9 mouse cellular contexts compared by ENCODE assay signal in the genomic region with DNA sequence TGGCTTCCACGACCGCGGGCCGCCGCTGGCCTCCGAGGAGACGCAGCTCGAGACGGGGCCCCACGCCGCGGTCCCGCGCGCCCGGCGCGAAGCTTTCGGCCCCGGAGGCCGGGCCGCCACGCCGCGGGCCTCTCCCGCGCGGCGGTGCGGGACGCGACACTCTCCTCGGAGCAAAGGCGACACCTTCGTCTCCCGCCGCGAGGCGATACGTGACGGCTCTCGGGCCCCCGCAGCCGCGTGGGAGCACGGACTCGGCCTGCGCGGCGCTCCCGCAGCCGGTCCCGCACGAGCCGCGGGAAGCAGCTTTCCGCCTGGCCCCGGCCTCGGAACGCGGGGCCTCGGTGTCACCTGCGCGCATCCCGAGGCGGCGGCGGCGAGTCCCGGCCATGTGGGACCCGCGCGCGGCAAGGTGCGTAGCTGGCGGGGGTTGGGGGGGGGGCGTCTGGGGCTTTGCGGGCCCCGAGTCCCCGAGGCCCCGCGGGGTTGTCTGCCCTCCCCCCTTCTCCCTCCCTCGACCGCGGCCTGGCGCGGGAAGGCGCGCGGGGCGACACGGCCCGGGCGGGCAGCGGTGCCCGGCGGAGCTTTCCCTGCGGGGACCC. TPM values are rescaled to one million over a fixed set of nuclear protein-coding genes. Genes with fewer than 3 reads are reported as not detected.
DNase-seq lines count a peak whose midpoint lies in the region; ATAC-seq and TF ChIP-seq lines count a peak whose summit lies in the region.
"Had no signal": no experiment of that assay in that cellular context is flagged by ENCODE, and none has a peak within 500 bp of the region (broad histone marks: within the 10 kb centered on the region; RNA-seq: fewer than 3 reads in every experiment).

No protein-coding gene starts in this region.

- no peak overlapping the region for H3K27ac ChIP-seq in cerebellum, adult 2 months (ENCODE audit: insufficient read depth, low read length)
- H3K27ac ChIP-seq in lung, embryonic 16.5 days (ENCODE audit: low read length), result no peak overlapping the region
- no peak overlapping the region for H3K27ac ChIP-seq in intestine, embryonic 14.5 days (ENCODE audit: low read depth)
- H3K27ac ChIP-seq in neural tube, embryonic 13.5 days (replicated peaks), result no peak overlapping the region

- TF ChIP-seq POLR2A in cerebellum, adult 2 months (IDR thresholded peaks at IDR 0.05; ENCODE audit: borderline replicate concordance, insufficient read depth, low read length), result no peak

- peak overlapping the region; percentile 62 for H3K4me2 ChIP-seq in lung, embryonic 16.5 days (ENCODE audit: low read depth, low read length)
- peak overlapping the region; percentile 57 for H3K4me2 ChIP-seq in intestine, embryonic 14.5 days (ENCODE audit: low read length)
- H3K4me2 ChIP-seq in neural tube, embryonic 13.5 days, result peak overlapping the region; percentile 91

- ATAC-seq in lung, embryonic 16.5 days (ENCODE audit: low read depth), result peak; percentile 20; the same call in 1 of the 2 replicates
- ATAC-seq in intestine, embryonic 14.5 days (replicated peaks; ENCODE audit: low FRiP score, low TSS enrichment, low read depth), result no peak
- peak; percentile 45 for ATAC-seq in neural tube, embryonic 13.5 days (ENCODE audit: low read depth)

- DNase-seq in cerebellum, adult 2 months, result peak in 1 of 2 experiments; percentile 9
- DNase-seq in cerebellum, adult 9-11 months, result no peak
- DNase-seq in lung, postnatal 14 days, result no peak
- DNase-seq in intestine, embryonic 14.5 days (ENCODE audit: low spot score), result no peak
- no peak for DNase-seq in embryo, embryonic 10.5 days (ENCODE audit: low spot score)
- no peak for DNase-seq in gastrocnemius, adult 8-10 months (ENCODE audit: low spot score in 2 of 2)

- 0 out of 2 replicates have a peak, but pooled peaks cover 2% of the 10 kb centered on the region for H3K9me3 ChIP-seq in lung, embryonic 16.5 days (ENCODE audit: control insufficient read depth, low read length)
- H3K9me3 ChIP-seq in intestine, embryonic 14.5 days (ENCODE audit: control insufficient read depth, low read length), result no peaks in the 10 kb centered on the region
- H3K9me3 ChIP-seq in neural tube, embryonic 13.5 days, result peaks cover 3% of the 10 kb centered on the region; the same call in 1 of the 2 replicates

- peaks cover 4% of the 10 kb centered on the region for H3K27me3 ChIP-seq in cerebellum, adult 2 months (ENCODE audit: control insufficient read depth, insufficient read depth, low read length)
- peaks cover 46% of the 10 kb centered on the region for H3K27me3 ChIP-seq in lung, embryonic 16.5 days (ENCODE audit: control insufficient read depth, insufficient read depth, low read depth, low read length)
- H3K27me3 ChIP-seq in intestine, embryonic 14.5 days (replicated peaks; ENCODE audit: control insufficient read depth, insufficient read depth, low read length), result peaks cover 63% of the 10 kb centered on the region
- H3K27me3 ChIP-seq in neural tube, embryonic 13.5 days, result peaks cover 66% of the 10 kb centered on the region

- H3K36me3 ChIP-seq in lung, embryonic 16.5 days (ENCODE audit: control insufficient read depth, insufficient read depth, low read length), result no peaks in the 10 kb centered on the region
- H3K36me3 ChIP-seq in intestine, embryonic 14.5 days (ENCODE audit: control insufficient read depth, insufficient read depth, low read length), result no peaks in the 10 kb centered on the region
- H3K36me3 ChIP-seq in neural tube, embryonic 13.5 days, result no peaks in the 10 kb centered on the region

- WGBS in cerebellum, adult 2 months, result 1% methylated on average over 80 of the region's 98 CpGs
- WGBS in lung, embryonic 16.5 days, result 1% methylated on average over 64 of the region's 98 CpGs
- 3% methylated on average over 53 of the region's 98 CpGs for WGBS in intestine, embryonic 14.5 days
- WGBS in neural tube, embryonic 13.5 days, result 2% methylated on average over 77 of the region's 98 CpGs

- H3K4me1 ChIP-seq in cerebellum, adult 2 months (ENCODE audit: control insufficient read depth, insufficient read depth, low read length), result no peaks in the 10 kb centered on the region
- H3K4me1 ChIP-seq in lung, embryonic 16.5 days (replicated peaks; ENCODE audit: control insufficient read depth, insufficient read depth, low read length), result peaks cover 13% of the 10 kb centered on the region
- no peaks in the 10 kb centered on the region for H3K4me1 ChIP-seq in intestine, embryonic 14.5 days (replicated peaks; ENCODE audit: control insufficient read depth, insufficient read depth, low read length)
- peaks cover 22% of the 10 kb centered on the region for H3K4me1 ChIP-seq in neural tube, embryonic 13.5 days (replicated peaks)

- peak overlapping the region; percentile 57 for H3K4me3 ChIP-seq in cerebellum, adult 2 months (replicated peaks; ENCODE audit: insufficient read depth, low read depth, low read length)
- peak overlapping the region; percentile 52 for H3K4me3 ChIP-seq in lung, embryonic 16.5 days (ENCODE audit: low read length)
- H3K4me3 ChIP-seq in intestine, embryonic 14.5 days (ENCODE audit: low read depth, low read length), result peak overlapping the region; percentile 39
- peak overlapping the region; percentile 58 for H3K4me3 ChIP-seq in neural tube, embryonic 13.5 days

- H3K9ac ChIP-seq in lung, embryonic 16.5 days (ENCODE audit: low read length), result peak overlapping the region; percentile 43
- H3K9ac ChIP-seq in intestine, embryonic 14.5 days (ENCODE audit: low read length), result no peak overlapping the region
- peak overlapping the region; percentile 70 for H3K9ac ChIP-seq in neural tube, embryonic 13.5 days

- no peak for TF ChIP-seq CTCF in cerebellum, adult 2 months (IDR thresholded peaks at IDR 0.05; ENCODE audit: borderline replicate concordance, insufficient read depth, low read depth, low read length)

RNA-seq across cellular contexts. Expression of a gene that starts 0.4 kb away (rescaled TPM):
- 78.8 and 93.4 TPM in 2 replicates for polyA plus RNA-seq in cerebellum, adult 2 months (2012; rRNA removed)
- 0.18 TPM in 2 replicates for polyA plus RNA-seq in lung, embryonic 16.5 days (2015; fragmentation: Nextera tagmentation; extraction: Ambion mirVana)
- 0.08 and 0.12 TPM in 2 replicates for polyA plus RNA-seq in intestine, embryonic 14.5 days (2014; fragmentation: Nextera tagmentation; extraction: Ambion mirVana)
- 1.9 and 2.9 TPM in 2 replicates for polyA plus RNA-seq in neural tube, embryonic 13.5 days (2015; fragmentation: Nextera tagmentation; extraction: Ambion mirVana)
- total RNA-seq in gastrocnemius, adult 8-10 months (2022), result under 1 TPM; 0.03 to 0.19 (median 0.06) TPM
- polyA plus RNA-seq: C2C12 had no signal

RNA-seq across cellular contexts. Expression of a gene that starts 40.2 kb away (rescaled TPM):
- 52.8 and 55.6 TPM in 2 replicates for polyA plus RNA-seq in cerebellum, adult 2 months (2012; rRNA removed)
- 24.2 and 24.4 TPM in 2 replicates for polyA plus RNA-seq in lung, embryonic 16.5 days (2015; fragmentation: Nextera tagmentation; extraction: Ambion mirVana)
- polyA plus RNA-seq in intestine, embryonic 14.5 days (2014; fragmentation: Nextera tagmentation; extraction: Ambion mirVana), result 35.7 and 36.1 TPM in 2 replicates
- polyA plus RNA-seq in neural tube, embryonic 13.5 days (2015; fragmentation: Nextera tagmentation; extraction: Ambion mirVana), result 39.3 and 43.9 TPM in 2 replicates
- total RNA-seq in gastrocnemius, adult 8-10 months (2022), result 10 to 100 TPM; 17.2 to 23.4 (median 22.3) TPM

RNA-seq across cellular contexts. Expression of a gene that starts 40.4 kb away (rescaled TPM):
- polyA plus RNA-seq in cerebellum, adult 2 months (2012; rRNA removed), result 36.6 and 41.3 TPM in 2 replicates
- polyA plus RNA-seq in lung, embryonic 16.5 days (2015; fragmentation: Nextera tagmentation; extraction: Ambion mirVana), result 35.0 and 37.3 TPM in 2 replicates
- polyA plus RNA-seq in intestine, embryonic 14.5 days (2014; fragmentation: Nextera tagmentation; extraction: Ambion mirVana), result 43.6 and 48.3 TPM in 2 replicates
- 24.9 and 26.5 TPM in 2 replicates for polyA plus RNA-seq in neural tube, embryonic 13.5 days (2015; fragmentation: Nextera tagmentation; extraction: Ambion mirVana)
- 1 to 10 TPM; 2.7 to 5.6 (median 3.8) TPM for total RNA-seq in gastrocnemius, adult 8-10 months (2022)

Comparison
In these comparisons a context has a peak if more than half of its experiments do, and no peak if none do; other contexts are left out.
1. RNA of a gene that starts 0.4 kb away (polyA plus RNA-seq): 78.8 to 93.4 TPM in cerebellum, adult 2 months; 1.9 to 2.9 TPM in neural tube, embryonic 13.5 days, 0.18 TPM in lung, embryonic 16.5 days and 0.08 to 0.12 TPM in intestine, embryonic 14.5 days; every median in the first group is over 10 times any median in the second.
2. Peak in every context shown above with its lines, with median percentiles within 50 percentile points of each other: H3K4me3 ChIP-seq and H3K4me2 ChIP-seq.